Mouse (Mus musculus) megakaryocyte, embryonic 14.5 days (primary cell): ENCODE measurements around the gene Endod1.

Experiments
- FLI1 ChIP-seq: IDR thresholded peaks from 2 replicates; pipeline ENCODE4 v1.6.1; 2012; ENCODE audit warnings: low read length, inconsistent platforms, mixed read lengths
- GATA1 ChIP-seq: IDR thresholded peaks from 3 replicates; pipeline ENCODE4 v1.6.1; 2012; ENCODE audit warnings: mixed read lengths, low read length, inconsistent platforms, borderline replicate concordance

DNA sequence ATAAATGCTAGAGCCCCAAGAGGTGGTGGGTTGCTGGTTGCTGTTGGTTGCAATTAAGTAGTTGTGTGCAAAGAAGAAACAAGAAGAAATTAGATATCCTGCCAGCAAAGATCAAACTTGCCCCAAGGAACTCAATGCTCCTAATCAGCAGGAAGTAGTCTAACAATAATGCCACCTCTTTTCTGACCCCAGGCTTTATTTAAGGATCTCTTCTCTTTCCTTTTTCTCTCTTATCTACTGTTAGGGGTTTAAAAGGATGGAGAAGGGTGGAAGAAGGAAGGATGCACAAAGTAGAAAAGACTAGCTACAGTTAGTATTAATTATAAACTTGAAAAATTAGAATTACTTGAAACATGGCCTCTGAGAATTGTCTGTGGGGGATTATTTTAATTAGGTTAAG lies 8.9 kb downstream of the Endod1 start:
- TF ChIP-seq FLI1 = no peak
- no peak for TF ChIP-seq GATA1
